17 mouse cellular contexts compared by ENCODE assay signal in the genomic region with DNA sequence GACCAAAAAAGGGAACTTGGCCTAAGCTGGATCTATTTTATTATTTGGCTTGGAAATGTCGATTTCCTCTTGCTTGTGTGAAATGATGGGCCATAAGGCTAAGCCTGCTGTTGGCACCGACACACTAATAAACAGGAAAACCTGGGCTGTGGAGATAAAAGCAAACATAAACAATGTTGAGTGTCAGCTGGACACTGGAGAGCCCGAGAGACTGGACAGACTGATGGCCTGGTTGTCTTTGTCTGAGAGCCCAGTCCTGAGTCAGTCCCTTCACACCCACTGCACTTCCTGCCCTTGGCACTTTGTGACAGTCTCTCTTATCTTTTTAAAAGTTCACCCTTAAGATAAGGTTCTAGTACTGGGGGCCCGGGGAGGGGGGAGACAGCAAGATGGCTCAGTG. TPM values are rescaled to one million over a fixed set of nuclear protein-coding genes. Genes with fewer than 3 reads are reported as not detected.
A peak's percentile ranks its signal among the peaks of the same experiment; 100 is the strongest.
DNase-seq lines count a peak whose midpoint lies in the region; ATAC-seq lines count a peak whose summit lies in the region.
"Had no signal": no experiment of that assay in that cellular context is flagged by ENCODE, and none has a peak within 500 bp of the region (broad histone marks: within the 10 kb centered on the region; RNA-seq: fewer than 3 reads in every experiment).

No protein-coding gene starts in this region.

- no peak overlapping the region for H3K27ac ChIP-seq in forebrain, embryonic 11.5 days (ENCODE audit: low read depth, low read length)
- H3K27ac ChIP-seq: embryonic facial prominence, embryonic 13.5 days; layer of hippocampus, adult 2 months; limb, embryonic 12.5 days; liver, embryonic 14.5 days; neural tube, embryonic 12.5 days had no signal

- 76% methylated on average over 4 of the region's 4 CpGs for WGBS in forebrain, embryonic 11.5 days

- no peak overlapping the region for H3K4me3 ChIP-seq in forebrain, embryonic 11.5 days (ENCODE audit: low read depth, low read length)
- H3K4me3 ChIP-seq: embryonic facial prominence, embryonic 13.5 days; layer of hippocampus, adult 2 months; limb, embryonic 12.5 days; neural tube, embryonic 12.5 days had no signal

- no peaks in the 10 kb centered on the region for H3K4me1 ChIP-seq in forebrain, embryonic 11.5 days (replicated peaks; ENCODE audit: control insufficient read depth, insufficient read depth, low read length)
- H3K4me1 ChIP-seq: embryonic facial prominence, embryonic 13.5 days; limb, embryonic 12.5 days; neural tube, embryonic 12.5 days had no signal

- no peaks in the 10 kb centered on the region for H3K27me3 ChIP-seq in forebrain, embryonic 11.5 days (ENCODE audit: control insufficient read depth, insufficient read depth, low read length)
- H3K27me3 ChIP-seq: embryonic facial prominence, embryonic 13.5 days; limb, embryonic 12.5 days; neural tube, embryonic 12.5 days had no signal

- no peak overlapping the region for H3K9ac ChIP-seq in forebrain, embryonic 11.5 days (ENCODE audit: low read length)
- H3K9ac ChIP-seq: embryonic facial prominence, embryonic 13.5 days; limb, embryonic 12.5 days; liver, embryonic 14.5 days; neural tube, embryonic 12.5 days had no signal

- peak; percentile 38 to 41 for DNase-seq in heart, adult 9 months (ENCODE audit: low spot score in 2 of 2)
- no peak for DNase-seq in heart, adult 8-10 months (ENCODE audit: low spot score)
- DNase-seq in kidney, adult 9 months = peak; percentile 67
- DNase-seq in kidney, postnatal 14 days = no peak
- DNase-seq in adrenal gland, postnatal 36 days = peak; percentile 22 to 46
- peak; percentile 84 for DNase-seq in lung, postnatal 36 days
- no peak for DNase-seq in forebrain, embryonic 11.5 days (ENCODE audit: low spot score)
- DNase-seq in spleen, adult 12 weeks (ENCODE audit: low spot score) = no peak
- DNase-seq: cerebellum, adult 11-12 months; gastrocnemius, postnatal 25 days had no signal

- no peak for ATAC-seq in forebrain, embryonic 11.5 days (replicated peaks; ENCODE audit: low FRiP score)

- H3K4me2 ChIP-seq in forebrain, embryonic 11.5 days (ENCODE audit: low read depth, low read length, severe bottlenecking) = no peak overlapping the region
- H3K4me2 ChIP-seq: embryonic facial prominence, embryonic 13.5 days; limb, embryonic 12.5 days; neural tube, embryonic 12.5 days had no signal

- H3K9me3 ChIP-seq in forebrain, embryonic 11.5 days (ENCODE audit: control insufficient read depth, low read length) = no peaks in the 10 kb centered on the region
- H3K9me3 ChIP-seq: embryonic facial prominence, embryonic 13.5 days; limb, embryonic 12.5 days; neural tube, embryonic 12.5 days had no signal

- no peaks in the 10 kb centered on the region for H3K36me3 ChIP-seq in forebrain, embryonic 11.5 days (ENCODE audit: control insufficient read depth, insufficient read depth, low read length)
- H3K36me3 ChIP-seq: embryonic facial prominence, embryonic 13.5 days; limb, embryonic 12.5 days; neural tube, embryonic 12.5 days had no signal

RNA-seq across cellular contexts. Expression of a gene that starts 16.4 kb away (rescaled TPM):
- 10 to 100 TPM; 45.0 to 50.7 (median 49.5) TPM for total RNA-seq in heart, adult 8-10 months (2022)
- 100 to 1,000 TPM; 111 to 147 TPM for total RNA-seq in adrenal gland, postnatal 36 days (2021)
- 44.2 and 44.5 TPM in 2 replicates for polyA plus RNA-seq in forebrain, embryonic 11.5 days (2014; fragmentation: Nextera tagmentation; extraction: Ambion mirVana)

RNA-seq across cellular contexts. Expression of a gene that starts 16.7 kb away (rescaled TPM):
- total RNA-seq in heart, adult 8-10 months (2022) = under 1 TPM; 0.40 to 0.91 (median 0.79) TPM
- 1 to 10 TPM; 3.6 to 4.1 TPM for total RNA-seq in adrenal gland, postnatal 36 days (2021)
- not detected in 2 replicates for polyA plus RNA-seq in forebrain, embryonic 11.5 days (2014; fragmentation: Nextera tagmentation; extraction: Ambion mirVana)
- total RNA-seq: ES-E14 had no signal
- polyA plus RNA-seq: embryonic facial prominence, embryonic 13.5 days; neural tube, embryonic 12.5 days had no signal

RNA-seq across cellular contexts. Expression of a gene that starts 36.5 kb away (rescaled TPM):
- 10 to 100 TPM; 69.9 to 81.0 (median 78.4) TPM for total RNA-seq in heart, adult 8-10 months (2022)
- total RNA-seq in adrenal gland, postnatal 36 days (2021) = 100 to 1,000 TPM; 122 to 130 TPM
- polyA plus RNA-seq in forebrain, embryonic 11.5 days (2014; fragmentation: Nextera tagmentation; extraction: Ambion mirVana) = 22.8 and 27.1 TPM in 2 replicates

RNA-seq across cellular contexts. Expression of a gene that starts 54.8 kb away (rescaled TPM):
- not detected for total RNA-seq in heart, adult 8-10 months (2022)
- 1 to 10 TPM; 3.6 to 4.4 TPM for total RNA-seq in adrenal gland, postnatal 36 days (2021)
- 8.3 and 9.6 TPM in 2 replicates for polyA plus RNA-seq in forebrain, embryonic 11.5 days (2014; fragmentation: Nextera tagmentation; extraction: Ambion mirVana)
- total RNA-seq: gastrocnemius, postnatal 25 days; heart, postnatal 25 days had no signal

Comparison
In these comparisons a context has a peak if more than half of its experiments do, and no peak if none do; other contexts are left out.
1. DNase-seq: peak in heart, adult 9 months (2 of 2), kidney, adult 9 months (single experiment), adrenal gland, postnatal 36 days (2 of 2) and lung, postnatal 36 days (single experiment); none in heart, adult 8-10 months (single experiment), kidney, postnatal 14 days (single experiment), forebrain, embryonic 11.5 days (single experiment) and spleen, adult 12 weeks (single experiment).